Mouse (Mus musculus) frontal cortex, adult 2 months (tissue): ENCODE data around the gene Adam1a. TPM values are rescaled to one million over a fixed set of nuclear protein-coding genes. Genes with fewer than 3 reads are reported as not detected.
"Not testable (repeated sequence)": the region's sequence is repeated elsewhere in the genome, so short reads cannot be mapped to it uniquely, and the experiment has no call there.

ENCODE experiments used
- DNase-seq, 2 experiments: peaks; one replicate each; pipeline ENCODE4 v3.0.0; 2022; ENCODE audit warnings: low spot score in 1 of 2; ENCODE audit errors: extremely low spot score in 1 of 2
- polyA plus RNA-seq: library from polyadenylated mRNA; depleted of rRNA; stranded (reverse); fragments of >200 nt; gene quantifications from 2 replicates; pipeline ENCODE4 v1.2.3, GENCODE M21; 2012

Gene Adam1a
- polyA plus RNA-seq, 1 experiment = 23.8 TPM

DNA sequence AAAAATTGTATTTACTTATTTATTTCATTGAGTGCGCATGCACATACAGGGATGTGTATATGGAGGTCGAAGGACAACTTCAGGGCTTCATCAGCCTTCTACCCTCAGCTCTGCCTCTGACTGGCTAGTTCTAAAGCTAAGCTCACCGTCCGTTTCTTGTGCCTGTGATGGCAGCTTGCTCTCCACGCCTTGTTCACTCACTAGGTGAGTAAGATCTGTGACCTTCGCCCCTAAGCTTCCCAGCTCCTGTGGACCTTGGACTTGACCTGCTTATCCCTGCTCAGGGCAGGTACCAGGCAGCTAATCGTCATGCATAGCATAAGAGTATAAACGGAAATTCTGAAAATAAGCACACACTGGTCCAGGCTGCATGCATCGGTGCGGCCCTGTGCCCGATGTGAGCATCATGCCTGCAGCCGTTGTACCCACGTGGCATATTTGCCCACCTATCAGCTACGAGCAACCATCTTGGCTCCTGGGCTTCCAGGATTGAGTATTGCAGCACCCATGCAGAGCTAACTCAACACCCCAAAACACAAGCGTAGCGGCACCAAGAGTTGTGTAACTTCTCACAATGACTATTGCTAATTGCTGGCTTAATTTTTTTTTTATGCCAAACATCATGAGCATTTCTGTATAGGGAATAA is 20.9 kb upstream of the Adam1a start:
- no peak for DNase-seq

DNA sequence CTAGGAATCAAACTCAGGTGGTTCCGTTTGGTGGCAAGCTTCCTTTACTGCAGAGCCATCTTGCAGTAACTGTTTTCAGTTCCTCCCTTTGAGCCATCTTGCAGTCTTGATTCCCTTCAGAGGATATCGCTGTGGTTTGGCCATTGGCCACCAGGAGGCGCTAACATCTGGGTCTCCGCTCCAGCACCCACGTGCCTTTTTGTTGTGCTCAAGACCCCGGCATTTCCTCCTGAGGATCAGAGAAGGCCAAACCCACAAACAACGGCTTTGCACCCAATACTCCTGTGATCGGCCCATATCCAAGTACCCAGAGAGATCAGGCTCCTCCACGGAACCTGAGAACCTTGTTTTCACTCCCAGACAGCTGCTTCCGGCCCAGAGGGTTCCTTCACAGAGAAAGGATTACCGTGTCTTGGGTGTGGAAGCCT is 19.2 kb upstream of the Adam1a start:
- DNase-seq = peak; percentile 44 to 92

DNA sequence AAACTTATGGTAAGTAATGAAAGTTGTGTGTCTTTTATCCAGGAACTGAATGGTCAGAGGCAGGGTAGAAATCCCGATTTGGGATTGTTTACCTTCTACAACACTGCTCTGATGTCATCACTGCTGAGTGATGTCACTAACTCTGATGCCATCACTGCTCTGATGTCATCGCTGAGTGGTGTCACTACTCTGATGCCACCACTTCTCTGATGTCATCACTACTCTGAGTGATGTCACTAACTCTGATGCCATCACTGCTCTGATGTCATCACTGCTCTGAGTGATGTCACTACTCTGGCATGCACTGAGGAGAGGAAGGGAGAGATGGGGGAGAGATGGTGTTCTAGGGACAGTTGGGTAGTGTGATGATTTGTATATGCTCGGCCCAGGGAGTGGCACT is 17.2 kb upstream of the Adam1a start:
- no peak for DNase-seq

DNA sequence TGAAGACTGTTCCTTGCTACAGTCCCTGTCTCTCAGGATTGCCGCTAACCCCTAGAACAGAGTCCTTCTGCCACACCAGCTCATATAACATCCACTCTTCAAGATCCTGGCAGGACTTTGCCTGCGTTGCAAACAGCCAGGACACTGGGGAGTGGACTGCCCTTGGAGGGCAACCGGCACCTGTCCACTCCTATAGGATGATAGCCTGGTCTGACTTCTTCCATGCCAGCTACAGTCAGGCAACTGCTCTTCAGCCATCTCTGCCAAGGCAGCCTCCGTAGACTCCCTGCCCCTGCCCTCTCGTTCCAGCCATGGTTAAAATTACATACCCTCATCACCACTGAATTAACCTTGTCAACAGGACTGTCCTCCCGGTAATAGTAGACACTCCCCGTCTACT is 3.9 kb upstream of the Adam1a start:
- DNase-seq = no peak

DNA sequence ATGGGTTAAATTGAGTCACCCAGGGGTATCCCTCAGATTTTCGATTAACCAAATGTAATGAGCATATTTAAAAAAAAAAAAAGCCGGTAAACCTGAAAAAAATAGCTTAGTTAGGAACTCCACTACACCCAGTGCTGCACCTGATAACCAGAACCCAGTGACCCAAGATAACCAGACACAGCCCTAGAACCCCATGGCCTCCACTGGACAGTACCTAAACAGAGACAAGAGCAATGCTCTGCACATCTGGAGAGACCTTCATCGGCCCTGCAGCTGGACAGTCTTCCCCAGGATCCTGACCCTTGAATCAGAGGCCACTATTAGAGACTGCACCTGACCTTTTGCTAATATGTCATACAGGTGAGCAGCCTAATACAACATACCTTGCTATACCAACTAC is 1.8 kb upstream of the Adam1a start:
- no peak for DNase-seq

DNA sequence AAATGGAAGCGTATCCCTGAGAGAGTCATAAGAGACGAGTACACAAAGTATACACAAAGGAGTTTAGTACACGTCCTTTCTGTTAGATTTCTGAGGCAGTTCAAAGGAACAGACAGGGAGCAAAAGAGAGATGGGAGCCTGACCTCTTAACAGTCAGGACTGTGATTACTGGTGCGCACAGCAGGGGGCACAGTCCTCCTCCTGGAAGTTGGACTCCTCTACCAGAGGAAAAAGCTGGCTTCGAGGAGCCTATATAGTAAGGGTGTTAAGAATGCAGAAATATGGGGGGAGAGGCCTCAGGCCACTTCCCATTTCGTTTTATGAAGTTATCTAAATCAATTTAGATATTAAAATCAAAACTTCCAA is 1.2 kb upstream of the Adam1a start:
- peak in 1 of 2 experiments; percentile 65 for DNase-seq

DNA sequence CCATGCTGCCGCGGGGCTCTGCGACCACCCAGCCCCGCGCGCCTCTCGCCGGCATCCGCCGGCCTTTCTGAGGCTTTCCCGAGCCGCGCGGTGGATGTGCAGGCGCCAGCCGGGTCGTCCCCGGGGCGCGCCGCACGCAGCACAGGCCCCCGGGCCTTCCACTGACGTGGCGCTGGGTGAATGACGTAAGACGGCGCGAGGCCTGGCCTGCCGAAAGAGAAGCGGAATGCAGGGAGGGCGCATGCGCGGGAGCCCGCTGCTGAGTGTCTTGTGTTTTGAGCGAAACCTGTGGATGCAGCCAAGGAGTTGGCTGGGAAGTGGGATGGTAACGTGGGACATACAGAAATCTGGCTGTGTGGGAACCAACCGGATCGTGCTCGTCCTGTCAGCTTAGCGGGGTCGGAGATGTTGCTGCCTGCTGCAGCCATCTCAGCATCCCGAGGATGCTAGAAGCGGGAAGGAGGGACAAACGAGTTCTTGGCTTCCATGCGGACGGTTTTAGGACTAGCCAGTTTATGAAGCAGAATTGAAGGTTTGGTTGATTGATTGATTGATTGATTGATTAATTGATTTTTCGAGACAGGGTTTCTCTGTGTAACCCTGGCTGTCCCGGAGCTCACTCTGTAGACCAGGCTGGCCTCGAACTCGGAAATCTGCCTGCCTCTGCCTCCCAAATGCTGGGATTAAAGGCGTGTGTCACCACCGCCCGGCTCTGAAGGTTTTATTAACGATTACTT is 679 bp upstream of the Adam1a start, which contains the start of gene Mapkapk5:
Gene Mapkapk5 (minus strand): TSS at position 113 of the 737 bp plus-strand sequence.
- peak; percentile 90 to 98 for DNase-seq

DNA sequence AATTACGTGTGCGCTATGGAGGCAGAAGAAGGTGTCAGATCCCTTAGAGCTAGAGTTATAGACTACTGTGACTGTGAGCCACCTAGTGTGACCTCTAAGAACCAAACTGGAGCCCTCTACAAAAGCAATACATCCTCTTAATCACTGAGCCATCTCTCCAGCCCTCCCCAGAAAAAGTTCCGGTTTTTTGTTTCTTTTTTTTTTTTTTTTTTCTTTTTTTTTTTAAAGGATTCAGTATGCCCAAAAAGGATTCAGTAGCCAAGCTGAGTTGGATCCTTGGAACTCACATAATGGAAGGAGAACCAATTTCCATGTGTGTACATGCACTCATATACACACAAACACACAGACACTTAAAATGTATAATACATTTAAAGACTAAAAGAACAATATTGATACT is 1.9 kb downstream of the Adam1a start:
- no peak for DNase-seq

DNA sequence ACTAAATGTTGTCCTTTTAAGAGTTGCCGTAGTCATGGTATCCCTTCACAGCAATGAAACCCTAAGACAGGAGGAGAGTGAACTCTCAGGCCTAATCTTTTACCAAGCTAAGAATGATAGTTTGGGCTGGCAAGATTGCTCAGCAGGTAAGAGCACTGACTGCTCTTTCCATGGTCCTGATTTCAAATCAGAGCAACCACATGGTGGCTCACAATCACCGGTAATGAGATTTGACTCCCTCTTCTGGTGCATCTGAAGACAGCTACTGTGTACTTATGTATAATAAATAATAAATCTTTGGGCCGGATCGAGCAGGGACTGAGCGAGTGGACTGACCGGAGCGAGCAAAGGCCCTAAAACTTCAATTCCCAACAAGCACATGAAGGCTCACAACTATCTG is 4.0 kb downstream of the Adam1a start:
- no peak for DNase-seq

DNA sequence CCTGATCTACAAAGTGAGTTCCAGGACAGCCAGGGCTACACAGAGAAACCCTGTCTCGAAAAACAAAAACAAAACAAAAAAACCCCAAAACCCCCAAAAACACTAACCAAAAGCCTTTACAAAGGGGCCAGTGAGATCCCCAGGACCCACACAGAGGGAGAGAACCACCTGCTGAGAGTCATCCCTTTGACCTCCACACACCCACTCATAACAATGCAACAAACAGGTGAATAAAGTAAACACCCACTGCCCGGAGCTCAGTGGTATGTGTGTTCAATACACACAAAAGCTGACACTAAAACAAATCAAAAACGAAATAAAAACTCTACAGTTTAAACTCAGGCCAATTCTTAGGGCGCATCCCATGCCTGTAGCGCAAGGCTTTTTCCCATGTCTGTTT is 5.2 kb downstream of the Adam1a start:
- no peak for DNase-seq

DNA sequence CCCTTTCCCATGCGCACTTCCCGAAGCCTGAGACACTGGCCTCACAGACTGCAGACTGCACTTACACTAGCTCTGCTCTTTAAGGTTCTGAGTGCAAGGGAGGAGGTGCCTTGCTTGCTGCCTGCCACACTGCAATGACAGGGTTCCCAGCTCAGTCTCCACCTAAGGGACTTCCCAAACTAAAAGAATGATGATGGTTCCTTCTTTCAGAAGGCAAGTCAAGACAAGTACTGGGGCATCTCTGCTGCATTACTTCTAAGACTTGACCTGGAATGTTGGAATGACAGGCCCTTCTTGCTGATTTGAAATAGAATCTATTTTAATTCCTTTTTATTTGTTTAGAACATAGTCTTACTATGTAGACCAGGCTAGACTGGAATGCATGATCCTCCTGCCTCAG is 7.7 kb downstream of the Adam1a start:
- no peak for DNase-seq

DNA sequence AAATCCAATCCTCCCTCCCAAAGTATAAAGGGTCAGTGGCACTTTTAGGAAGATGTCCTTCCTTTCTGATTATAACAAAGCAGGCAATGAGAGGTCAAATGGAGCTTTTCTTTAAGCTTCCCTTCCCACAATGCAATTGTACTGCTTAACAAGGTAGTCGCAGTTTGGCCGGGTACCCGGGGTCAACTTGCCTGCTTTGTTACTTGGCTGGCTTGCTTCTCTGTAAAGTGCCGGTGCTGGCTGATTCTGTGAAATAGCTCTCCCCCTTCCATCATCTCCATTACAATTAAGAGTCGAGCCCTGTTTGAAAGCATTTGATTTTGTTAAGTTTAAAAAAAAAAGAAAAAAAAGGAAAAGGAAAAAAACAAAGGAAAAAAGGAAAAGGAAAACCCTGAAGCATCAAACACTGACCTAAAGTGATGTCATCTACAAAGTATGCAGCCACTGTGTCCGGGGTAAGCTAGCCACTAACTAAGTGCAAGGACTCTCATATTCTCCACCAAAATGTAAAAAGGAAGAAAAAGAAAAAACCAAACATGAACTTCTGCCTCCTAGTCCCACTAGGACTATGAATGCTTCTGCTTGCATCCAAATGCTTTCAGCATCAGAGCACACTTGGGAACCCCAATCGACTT is 8.2 kb downstream of the Adam1a start:
- no peak for DNase-seq

DNA sequence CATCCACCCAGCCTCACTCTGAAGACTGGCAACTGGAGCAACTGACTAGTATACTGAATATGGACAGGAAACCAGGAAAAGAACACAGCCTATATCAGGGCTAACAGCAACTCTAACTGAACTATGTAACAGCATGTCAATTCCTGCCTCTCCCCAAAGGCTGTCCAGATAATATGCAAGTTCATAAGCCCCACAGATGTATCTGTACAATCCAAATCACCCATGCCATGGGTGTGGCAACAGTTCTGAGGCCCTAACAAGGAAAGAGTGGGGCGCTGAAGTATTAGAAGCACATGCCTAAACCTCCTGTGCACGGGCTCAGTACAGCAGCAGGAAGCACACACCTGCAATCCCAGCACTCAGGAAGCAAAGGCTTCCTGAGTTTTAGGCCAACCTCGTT is 10.2 kb downstream of the Adam1a start:
- DNase-seq = no peak

DNA sequence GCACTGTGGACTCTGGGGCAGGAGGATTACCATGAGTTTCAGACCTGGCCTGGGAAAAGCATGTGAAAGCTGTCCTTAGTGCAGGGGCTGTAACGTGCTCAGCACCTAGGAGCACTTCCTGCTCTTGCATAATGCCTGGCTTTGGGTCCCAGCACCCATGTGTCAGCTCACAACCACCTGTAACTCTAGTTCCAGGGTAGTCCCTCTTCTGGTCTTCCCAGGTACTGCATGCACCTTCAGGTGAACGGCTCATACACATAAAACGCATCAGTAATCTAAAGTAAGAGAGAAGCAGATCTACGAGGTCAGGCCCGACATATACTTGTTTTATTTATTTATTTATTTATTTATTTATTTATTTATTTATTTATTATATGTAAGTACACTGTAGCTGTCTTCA is 10.8 kb downstream of the Adam1a start:
- DNase-seq = peak in 1 of 2 experiments; percentile 24

DNA sequence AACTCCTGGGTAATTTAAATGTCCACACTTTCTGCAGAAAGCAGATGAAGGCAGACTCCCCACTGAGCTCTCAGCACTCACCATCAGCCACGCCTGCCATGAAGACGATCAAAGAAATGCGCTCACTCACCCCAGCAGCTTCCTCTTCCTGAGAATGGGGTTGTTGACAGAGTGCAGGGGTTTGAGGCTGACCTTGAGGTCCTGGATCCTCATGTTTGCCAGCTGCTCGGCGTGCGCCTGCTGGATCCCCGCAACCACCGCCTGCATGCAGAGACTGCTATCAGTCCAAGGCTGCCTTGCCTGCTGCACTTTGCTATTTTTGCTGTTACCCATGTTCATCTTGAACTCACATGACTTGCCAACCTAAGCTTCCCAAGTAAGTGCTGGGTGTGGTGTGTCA is 18.3 kb downstream of the Adam1a start:
- DNase-seq = no peak

DNA sequence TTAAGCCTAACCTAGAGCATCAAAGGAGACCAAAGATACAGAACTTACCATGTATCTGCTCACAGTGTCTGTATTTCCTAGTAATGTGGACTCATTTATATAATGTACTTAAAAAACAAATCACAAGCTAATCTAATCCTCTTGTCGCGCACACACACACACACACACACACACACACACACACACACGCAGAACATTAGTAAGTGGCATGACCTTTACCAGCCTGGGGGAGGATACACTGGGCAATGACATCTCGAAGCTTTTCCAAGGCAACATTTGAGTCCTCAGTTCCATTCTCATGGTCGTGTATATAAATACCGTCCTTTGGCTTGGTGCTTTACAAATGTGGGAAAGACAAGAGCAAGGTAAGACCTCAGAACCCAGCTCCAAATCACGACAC is 18.8 kb downstream of the Adam1a start:
- no peak for DNase-seq

DNA sequence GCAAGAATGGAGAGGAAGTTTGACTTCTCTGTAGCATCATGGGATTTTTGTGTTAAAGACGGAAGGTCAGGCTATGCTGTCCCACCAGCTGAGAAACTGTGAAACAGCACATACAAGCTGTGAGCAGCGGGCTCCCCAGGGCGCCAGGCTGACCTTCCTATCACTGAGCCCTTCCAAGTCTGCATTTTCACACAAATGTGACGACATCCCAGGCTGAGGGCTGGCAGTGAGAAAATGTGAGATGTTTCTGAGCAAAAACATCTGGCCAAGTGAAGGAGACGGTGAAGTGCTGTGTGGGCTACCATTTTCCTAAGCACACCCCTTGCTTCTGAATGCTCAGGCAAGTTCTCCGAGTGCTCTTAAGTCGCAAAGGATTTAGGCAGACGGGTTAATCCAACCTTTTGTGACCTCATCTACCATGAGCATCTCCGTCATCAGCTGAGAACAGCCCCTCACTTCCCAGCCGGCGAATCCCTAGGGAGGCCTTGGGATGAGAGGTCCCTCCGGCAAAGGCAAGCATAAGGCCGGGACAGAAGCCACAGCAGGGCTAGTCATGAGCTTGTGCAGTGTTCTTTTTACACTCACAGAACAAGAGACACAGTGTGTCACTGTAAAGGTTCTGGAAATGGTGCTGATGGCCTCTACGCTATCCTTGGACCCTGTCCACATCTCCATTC is 19.4 kb downstream of the Adam1a start:
- DNase-seq = no peak

DNA sequence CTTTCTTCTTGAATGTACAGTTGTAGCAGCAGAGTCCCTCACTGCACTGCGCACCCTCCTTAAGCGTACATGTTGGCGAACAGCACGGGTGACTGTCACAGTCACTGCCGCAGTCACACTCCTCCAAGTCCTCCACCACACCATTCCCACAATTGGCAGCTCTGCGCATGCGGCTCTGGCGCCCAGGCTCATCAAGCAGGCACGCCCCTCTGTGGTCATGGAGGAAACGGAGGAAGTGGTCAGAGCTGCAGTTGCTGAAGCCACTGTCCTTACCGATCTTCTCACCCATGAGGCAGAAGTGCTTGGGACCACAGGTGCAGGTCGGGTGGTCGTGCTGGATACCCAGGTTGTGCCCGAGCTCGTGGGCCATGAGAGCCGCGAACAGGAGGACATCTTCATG is 25.5 kb downstream of the Adam1a start:
- not testable (repeated sequence) for DNase-seq

DNA sequence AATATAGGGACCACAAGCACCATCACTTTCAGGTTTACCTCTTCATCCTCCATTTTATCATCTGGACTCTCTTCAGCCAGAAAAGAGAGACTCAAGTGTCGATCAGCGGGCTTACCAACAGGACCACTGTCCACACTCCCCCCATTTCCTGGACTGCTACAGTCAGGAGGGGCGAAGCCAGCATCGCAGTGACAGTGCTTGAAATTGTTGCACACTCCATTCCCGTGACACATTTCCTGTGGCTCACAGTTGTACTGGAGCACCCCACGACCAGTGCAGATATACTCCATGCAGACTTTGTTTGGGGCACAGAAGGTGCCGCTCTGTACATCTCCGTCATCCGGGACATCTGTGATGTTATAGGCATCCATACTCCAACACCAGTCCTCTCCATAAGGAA is 26.3 kb downstream of the Adam1a start:
- no peak for DNase-seq

DNA sequence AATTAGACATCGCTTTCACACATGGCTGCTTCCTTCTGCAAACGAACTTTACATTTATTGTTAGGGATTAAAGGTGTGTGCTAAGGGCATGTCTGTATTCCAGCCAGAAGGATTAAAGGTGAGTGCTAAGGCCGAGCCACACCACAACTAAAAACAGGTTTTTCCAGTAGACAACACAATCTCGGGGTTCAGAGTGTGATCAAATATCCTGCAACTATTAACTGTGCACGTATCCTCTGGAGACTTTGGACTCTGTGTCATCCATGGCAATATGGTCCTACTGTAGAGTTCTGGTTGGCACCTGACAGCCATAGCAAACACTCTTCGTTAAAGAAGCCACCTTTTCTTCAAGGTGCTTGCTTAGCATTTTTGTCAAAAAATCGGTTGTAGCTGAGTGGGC is 35.3 kb downstream of the Adam1a start:
- DNase-seq = no peak

DNA sequence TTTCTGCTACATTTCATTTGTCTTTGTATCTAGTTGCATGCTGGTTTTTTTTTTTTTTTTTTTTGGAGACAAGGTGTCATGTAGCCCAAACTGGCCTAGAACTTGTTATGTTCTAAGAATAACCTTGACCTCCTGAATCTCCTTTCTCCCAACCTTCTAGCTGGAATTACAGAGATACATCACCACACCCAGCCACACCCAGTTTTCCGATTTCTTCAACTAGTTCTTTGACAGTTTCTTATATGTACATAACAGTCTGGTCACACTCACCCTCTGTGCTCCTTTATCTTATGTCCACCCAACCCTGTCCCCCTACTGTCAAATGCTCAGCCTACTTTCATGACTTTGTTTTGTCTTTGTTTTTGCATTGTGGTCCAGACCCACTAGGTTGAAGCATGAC is 38.4 kb downstream of the Adam1a start:
- no peak for DNase-seq
